In genomic region chr16:92300649-92301411, GRCm38 (mm10) we compare ENCODE assay signal across 8 mouse cellular contexts. TPM values are rescaled to one million over a fixed set of nuclear protein-coding genes. Genes with fewer than 3 reads are reported as not detected.
DNase-seq lines count a peak whose midpoint lies in the region; ATAC-seq and TF ChIP-seq lines count a peak whose summit lies in the region.

Gene Smim11 (plus strand): TSS chr16:92301286.

- H3K4me1 ChIP-seq in MEL (ENCODE audit: control insufficient read depth in 1 of 2, insufficient read depth in 2 of 2, low read length in 2 of 2) = peaks cover 0 to 14% of the 10 kb centered on the region in 2 experiments; a peak in 1 of 4 replicates
- H3K4me1 ChIP-seq in cerebellum, adult 2 months (ENCODE audit: control insufficient read depth, insufficient read depth, low read length) = peaks cover 6% of the 10 kb centered on the region; the same call in 1 of the 2 replicates
- peaks cover 15% of the 10 kb centered on the region for H3K4me1 ChIP-seq in forebrain, postnatal 0 days (ENCODE audit: insufficient read depth)
- H3K4me1 ChIP-seq in lung, embryonic 15.5 days = peaks cover 13% of the 10 kb centered on the region

- TF ChIP-seq RAD21 in MEL (IDR thresholded peaks at IDR 0.05; ENCODE audit: low read depth, low read length) = no peak

- H3K9me3 ChIP-seq in MEL (replicated peaks; ENCODE audit: insufficient read depth, low read length) = no peaks in the 10 kb centered on the region
- H3K9me3 ChIP-seq in forebrain, postnatal 0 days (ENCODE audit: low read length) = no peaks in the 10 kb centered on the region
- H3K9me3 ChIP-seq in lung, embryonic 15.5 days = no peaks in the 10 kb centered on the region

- H3K27ac ChIP-seq in MEL (ENCODE audit: control insufficient read depth, low read depth, low read length) = peak within 1 kb of the TSS; percentile 15; the same call in 1 of the 2 replicates
- peak within 1 kb of the TSS; percentile 69 for H3K27ac ChIP-seq in cerebellum, adult 2 months (ENCODE audit: insufficient read depth, low read length)
- H3K27ac ChIP-seq in forebrain, postnatal 0 days (ENCODE audit: low read depth, low read length) = peak within 1 kb of the TSS; percentile 82
- H3K27ac ChIP-seq in lung, embryonic 15.5 days = peak within 1 kb of the TSS; percentile 54

- peaks cover 4% of the 10 kb centered on the region in 2 experiments; a peak in 3 of 4 replicates for H3K27me3 ChIP-seq in MEL (ENCODE audit: control insufficient read depth in 1 of 2, insufficient read depth in 2 of 2, low read length in 2 of 2)
- H3K27me3 ChIP-seq in cerebellum, adult 2 months (ENCODE audit: control insufficient read depth, insufficient read depth, low read length) = no peaks in the 10 kb centered on the region
- no peaks in the 10 kb centered on the region for H3K27me3 ChIP-seq in forebrain, postnatal 0 days (ENCODE audit: insufficient read depth, low read length)
- H3K27me3 ChIP-seq in lung, embryonic 15.5 days = no peaks in the 10 kb centered on the region

- WGBS in cerebellum, adult 2 months = 5% methylated on average over 32 of the region's 32 CpGs
- 8% methylated on average over 32 of the region's 32 CpGs for WGBS in forebrain, postnatal 0 days
- WGBS in lung, embryonic 15.5 days = 7% methylated on average over 32 of the region's 32 CpGs

- peaks cover 0 to 9% of the 10 kb centered on the region in 2 experiments; a peak in 2 of 4 replicates for H3K36me3 ChIP-seq in MEL (ENCODE audit: control insufficient read depth in 1 of 2, insufficient read depth in 2 of 2, low read length in 2 of 2)
- H3K36me3 ChIP-seq in forebrain, postnatal 0 days (ENCODE audit: insufficient read depth) = peaks cover 3% of the 10 kb centered on the region; the same call in 1 of the 2 replicates
- H3K36me3 ChIP-seq in lung, embryonic 15.5 days = peaks cover 4% of the 10 kb centered on the region; the same call in 1 of the 2 replicates

- TF ChIP-seq POLR2A in MEL (IDR thresholded peaks at IDR 0.05; ENCODE audit: control insufficient read depth in 1 of 2, insufficient read depth in 1 of 2, low read depth in 1 of 2, low read length in 2 of 2, poor library complexity in 1 of 2) = peak in 1 of 2 experiments; percentile 85; a peak in 2 of 4 replicates
- TF ChIP-seq POLR2A in cerebellum, adult 2 months (IDR thresholded peaks at IDR 0.05; ENCODE audit: borderline replicate concordance, insufficient read depth, low read length) = peak; percentile 95; the same call in 1 of the 2 replicates

- no peak for TF ChIP-seq EP300 in MEL (IDR thresholded peaks at IDR 0.05; ENCODE audit: low read depth in 1 of 2, low read length in 2 of 2)

- H3K4me2 ChIP-seq in forebrain, postnatal 0 days (ENCODE audit: low read depth) = peak within 1 kb of the TSS; percentile 78
- peak within 1 kb of the TSS; percentile 72 for H3K4me2 ChIP-seq in lung, embryonic 15.5 days

- H3K9ac ChIP-seq in MEL (ENCODE audit: control insufficient read depth, low read depth, low read length, poor library complexity, severe bottlenecking) = peak within 1 kb of the TSS; percentile 67
- H3K9ac ChIP-seq in forebrain, postnatal 0 days = peak within 1 kb of the TSS; percentile 71
- H3K9ac ChIP-seq in lung, embryonic 15.5 days = peak within 1 kb of the TSS; percentile 50

- peak; percentile 98 for DNase-seq in MEL (ENCODE audit: low read depth, low spot score)
- peak; percentile 96 to 97 for DNase-seq in cerebellum, adult 2 months
- DNase-seq in forebrain, postnatal 0 days = peak; percentile 99
- DNase-seq in heart, postnatal 4 days = peak; percentile 95
- peak; percentile 96 for DNase-seq in layer of hippocampus, adult 8-10 months (ENCODE audit: low spot score in 2 of 2)
- DNase-seq in ovary, adult 18-20 months (ENCODE audit: low spot score) = peak; percentile 92
- peak; percentile 96 for DNase-seq in thymus, postnatal 0 days (ENCODE audit: low spot score)

- peak within 1 kb of the TSS; percentile 73 to 85 for H3K4me3 ChIP-seq in MEL (ENCODE audit: control insufficient read depth in 1 of 2, insufficient read depth in 1 of 2, low read depth in 2 of 2, low read length in 2 of 2)
- peak within 1 kb of the TSS; percentile 82 for H3K4me3 ChIP-seq in cerebellum, adult 2 months (replicated peaks; ENCODE audit: insufficient read depth, low read depth, low read length)
- peak within 1 kb of the TSS; percentile 60 for H3K4me3 ChIP-seq in forebrain, postnatal 0 days (ENCODE audit: low read depth, low read length)
- H3K4me3 ChIP-seq in lung, embryonic 15.5 days = peak within 1 kb of the TSS; percentile 54

- H3K79me2 ChIP-seq in MEL (ENCODE audit: control insufficient read depth, insufficient read depth, low read length, poor library complexity) = peaks cover 3% of the 10 kb centered on the region; the same call in 1 of the 2 replicates

- TF ChIP-seq CTCF in MEL (IDR thresholded peaks at IDR 0.05 in 2 of 3, conservative IDR thresholded peaks at IDR 0.05 in 1 of 3; ENCODE audit: control insufficient read depth in 1 of 3, insufficient read depth in 1 of 3, low read depth in 2 of 3, low read length in 3 of 3, poor library complexity in 1 of 3, severe bottlenecking in 1 of 3) = no peak
- TF ChIP-seq CTCF in cerebellum, adult 2 months (IDR thresholded peaks at IDR 0.05; ENCODE audit: borderline replicate concordance, insufficient read depth, low read depth, low read length) = no peak
- TF ChIP-seq CTCF in forebrain, postnatal 0 days (IDR thresholded peaks at IDR 0.05; ENCODE audit: low read depth) = no peak

- peak; percentile 98 for ATAC-seq in forebrain, postnatal 0 days
- ATAC-seq in lung, embryonic 15.5 days (ENCODE audit: borderline replicate concordance, extremely low read depth, low FRiP score, low TSS enrichment) = peak; percentile 89

TF ChIP-seq in MEL, 35 proteins besides CTCF, POLR2A, EP300 and RAD21 (continues in another document):
- peak; percentile 89 for TF ChIP-seq ELF1 (IDR thresholded peaks at IDR 0.05; ENCODE audit: low read depth, low read length)
- peak; percentile 79 for TF ChIP-seq TBP (IDR thresholded peaks at IDR 0.05; ENCODE audit: low read depth, low read length)
- TF ChIP-seq MAZ (IDR thresholded peaks at IDR 0.05; ENCODE audit: low read depth, low read length) = no peak
- TF ChIP-seq MAX (IDR thresholded peaks at IDR 0.05; ENCODE audit: low read length) = peak; percentile 31; the same call in 1 of the 2 replicates
- TF ChIP-seq USF1 (IDR thresholded peaks at IDR 0.05; ENCODE audit: low read depth, low read length) = no peak
- peak; percentile 99 for TF ChIP-seq NRF1 (IDR thresholded peaks at IDR 0.05; ENCODE audit: insufficient read depth, low read depth, low read length, poor library complexity, severe bottlenecking)
- TF ChIP-seq HCFC1 (IDR thresholded peaks at IDR 0.05; ENCODE audit: low read depth, low read length) = peak; percentile 99
- TF ChIP-seq POLR2AphosphoS5 (IDR thresholded peaks at IDR 0.05; ENCODE audit: borderline replicate concordance, low read depth, low read length) = no peak
- no peak for TF ChIP-seq GABPA (IDR thresholded peaks at IDR 0.05; ENCODE audit: low read depth, low read length)
- peak; percentile 79 for TF ChIP-seq SIN3A (IDR thresholded peaks at IDR 0.05; ENCODE audit: low read length)
- no peak for TF ChIP-seq ZKSCAN1 (IDR thresholded peaks at IDR 0.05; ENCODE audit: low read depth, low read length)
- peak; percentile 71 for TF ChIP-seq POLR2AphosphoS2 (IDR thresholded peaks at IDR 0.05; ENCODE audit: low read length)
- no peak for TF ChIP-seq MAFK (IDR thresholded peaks at IDR 0.05; ENCODE audit: borderline replicate concordance, low read depth, low read length)
- peak; percentile 99 for TF ChIP-seq GATA1 (IDR thresholded peaks at IDR 0.05; ENCODE audit: low read depth, low read length)
- no peak for TF ChIP-seq CHD1 (IDR thresholded peaks at IDR 0.05; ENCODE audit: low read depth, low read length)
- peak; percentile 89 for TF ChIP-seq NELFE (IDR thresholded peaks at IDR 0.05; ENCODE audit: low read depth, low read length)
- TF ChIP-seq MYC (IDR thresholded peaks at IDR 0.05; ENCODE audit: low read depth, low read length) = peak; percentile 72
- TF ChIP-seq UBTF (IDR thresholded peaks at IDR 0.05; ENCODE audit: borderline replicate concordance, insufficient read depth, low read depth, low read length) = no peak
- no peak for TF ChIP-seq USF2 (IDR thresholded peaks at IDR 0.05; ENCODE audit: borderline replicate concordance in 1 of 2, insufficient read depth in 1 of 2, low read depth in 1 of 2, low read length in 2 of 2)
- no peak for TF ChIP-seq MYB (IDR thresholded peaks at IDR 0.05; ENCODE audit: low read depth, low read length)
- TF ChIP-seq ZMIZ1 (IDR thresholded peaks at IDR 0.05; ENCODE audit: low read depth, low read length) = peak; percentile 64
- TF ChIP-seq SMC3 (IDR thresholded peaks at IDR 0.05; ENCODE audit: low read depth, low read length) = no peak
- no peak for TF ChIP-seq BHLHE40 (IDR thresholded peaks at IDR 0.05; ENCODE audit: borderline replicate concordance, low read depth, low read length)
- no peak for TF ChIP-seq RCOR1 (IDR thresholded peaks at IDR 0.05; ENCODE audit: low read depth, low read length)
- peak; percentile 72 for TF ChIP-seq MXI1 (IDR thresholded peaks at IDR 0.05; ENCODE audit: low read depth, low read length)
- TF ChIP-seq E2F4 (IDR thresholded peaks at IDR 0.05; ENCODE audit: borderline replicate concordance, low read depth, low read length) = no peak
- no peak for TF ChIP-seq CHD2 (IDR thresholded peaks at IDR 0.05; ENCODE audit: low read length)
- TF ChIP-seq TCF12 (IDR thresholded peaks at IDR 0.05; ENCODE audit: low read depth, low read length) = peak; percentile 72
- peak; percentile 97 for TF ChIP-seq KAT2A (conservative IDR thresholded peaks at IDR 0.05; ENCODE audit: low read depth, low read length)
- TF ChIP-seq ETS1 (IDR thresholded peaks at IDR 0.05; ENCODE audit: low read depth, low read length) = no peak
- no peak for TF ChIP-seq MEF2A (IDR thresholded peaks at IDR 0.05; ENCODE audit: extremely low read depth, insufficient replicate concordance, low read depth, low read length, poor library complexity, severe bottlenecking)

RNA-seq across cellular contexts. Expression of gene Smim11, which starts in this region (rescaled TPM):
- total RNA-seq in MEL (2012; rRNA removed) = 70.3 and 84.7 TPM in 2 replicates
- polyA plus RNA-seq in MEL (2012; ENCODE audit: insufficient read depth in 1 of 2, insufficient read length in 2 of 2, low read depth in 1 of 2, low replicate concordance in 2 of 2, missing spikeins in 1 of 2) = 10 to 100 TPM in 1 of 2 experiments, not detected in 1; 81.5 TPM
- 32.2 and 35.8 TPM in 2 replicates for polyA plus RNA-seq in cerebellum, adult 2 months (2012; rRNA removed)
- total RNA-seq in forebrain, postnatal 0 days (2014; rRNA removed) = 24.7 and 27.5 TPM in 2 replicates
- polyA plus RNA-seq in forebrain, postnatal 0 days (2015; fragmentation: Nextera tagmentation; extraction: Ambion mirVana) = 54.3 and 61.7 TPM in 2 replicates
- 10 to 100 TPM; 43.6 to 44.9 TPM for total RNA-seq in heart, postnatal 4 days (2021)
- total RNA-seq in layer of hippocampus, adult 8-10 months (2022) = 10 to 100 TPM; 16.8 to 27.3 (median 21.0) TPM
- 129 TPM in 2 replicates for polyA plus RNA-seq in lung, embryonic 15.5 days (2015; fragmentation: Nextera tagmentation; extraction: Ambion mirVana)
- polyA plus RNA-seq in thymus, postnatal 0 days (2015; fragmentation: Nextera tagmentation; extraction: Ambion mirVana) = 157 and 168 TPM in 2 replicates

Comparison
In these comparisons a context has a peak if more than half of its experiments do, and no peak if none do; other contexts are left out.
1. Peak in every context shown above with its lines: DNase-seq, ATAC-seq, H3K4me3 ChIP-seq and H3K27ac ChIP-seq.
2. H3K27ac ChIP-seq: peak in every context shown above with its lines; median percentile 82 in forebrain, postnatal 0 days; 69 in cerebellum, adult 2 months; 54 in lung, embryonic 15.5 days; 15 in MEL.